9 mouse cellular contexts compared by ENCODE assay signal in genomic region chr4:120404247-120404646, GRCm38 (mm10). TPM values are rescaled to one million over a fixed set of nuclear protein-coding genes. Genes with fewer than 3 reads are reported as not detected.
DNase-seq lines count a peak whose midpoint lies in the region; ATAC-seq and TF ChIP-seq lines count a peak whose summit lies in the region.
"Had no signal": no experiment of that assay in that cellular context is flagged by ENCODE, and none has a peak within 500 bp of the region (broad histone marks: within the 10 kb centered on the region; RNA-seq: fewer than 3 reads in every experiment).

No protein-coding gene starts in this region.

- DNase-seq in heart, adult 18-20 months = no peak
- no peak for DNase-seq in lung, postnatal 4 days
- DNase-seq in forebrain, postnatal 0 days = no peak
- DNase-seq in right cerebral cortex, postnatal 36 days (ENCODE audit: low spot score in 2 of 2) = no peak
- DNase-seq: adrenal gland, adult 2 months had no signal

- no peaks in the 10 kb centered on the region for H3K36me3 ChIP-seq in heart, embryonic 11.5 days (ENCODE audit: control insufficient read depth, insufficient read depth, low read length)
- no peaks in the 10 kb centered on the region for H3K36me3 ChIP-seq in lung, embryonic 15.5 days
- no peaks in the 10 kb centered on the region for H3K36me3 ChIP-seq in forebrain, postnatal 0 days (ENCODE audit: insufficient read depth)
- no peaks in the 10 kb centered on the region for H3K36me3 ChIP-seq in neural tube, embryonic 13.5 days

- H3K27me3 ChIP-seq in heart, embryonic 11.5 days (ENCODE audit: control insufficient read depth, insufficient read depth, low read length) = no peaks in the 10 kb centered on the region
- H3K27me3 ChIP-seq in lung, embryonic 15.5 days = no peaks in the 10 kb centered on the region
- H3K27me3 ChIP-seq in forebrain, postnatal 0 days (ENCODE audit: insufficient read depth, low read length) = no peaks in the 10 kb centered on the region
- H3K27me3 ChIP-seq in neural tube, embryonic 13.5 days = no peaks in the 10 kb centered on the region

- no peak overlapping the region; the same call in 1 of the 2 replicates for H3K9ac ChIP-seq in heart, embryonic 11.5 days (ENCODE audit: low read depth, low read length)
- no peak overlapping the region for H3K9ac ChIP-seq in lung, embryonic 15.5 days
- no peak overlapping the region for H3K9ac ChIP-seq in forebrain, postnatal 0 days
- 0 out of 2 replicates have a peak overlapping the region, but pooled peaks have one; percentile 99 for H3K9ac ChIP-seq in neural tube, embryonic 13.5 days

- no peak overlapping the region for H3K4me3 ChIP-seq in heart, embryonic 11.5 days (ENCODE audit: low read depth, low read length)
- 0 out of 2 replicates have a peak overlapping the region, but pooled peaks have one; percentile 98 for H3K4me3 ChIP-seq in lung, embryonic 15.5 days
- H3K4me3 ChIP-seq in forebrain, postnatal 0 days (ENCODE audit: low read depth, low read length) = peak overlapping the region; percentile 100; the same call in 1 of the 2 replicates
- peak overlapping the region; percentile 98 for H3K4me3 ChIP-seq in neural tube, embryonic 13.5 days

- H3K4me1 ChIP-seq in heart, embryonic 11.5 days (ENCODE audit: control insufficient read depth, insufficient read depth, low read length) = peaks cover 15% of the 10 kb centered on the region
- peaks cover 26% of the 10 kb centered on the region for H3K4me1 ChIP-seq in lung, embryonic 15.5 days
- H3K4me1 ChIP-seq in forebrain, postnatal 0 days (ENCODE audit: insufficient read depth) = peaks cover 5% of the 10 kb centered on the region; the same call in 1 of the 2 replicates
- H3K4me1 ChIP-seq in neural tube, embryonic 13.5 days (replicated peaks) = peaks cover 27% of the 10 kb centered on the region

- H3K4me2 ChIP-seq in heart, embryonic 11.5 days = no peak overlapping the region; the same call in 1 of the 2 replicates
- H3K4me2 ChIP-seq in lung, embryonic 15.5 days = peak overlapping the region; percentile 64; the same call in 1 of the 2 replicates
- peak overlapping the region; percentile 61 for H3K4me2 ChIP-seq in forebrain, postnatal 0 days (ENCODE audit: low read depth)
- H3K4me2 ChIP-seq in neural tube, embryonic 13.5 days = peak overlapping the region; percentile 47

- no peak for TF ChIP-seq CTCF in forebrain, postnatal 0 days (IDR thresholded peaks at IDR 0.05; ENCODE audit: low read depth)

- H3K27ac ChIP-seq in heart, embryonic 11.5 days (ENCODE audit: low read depth, low read length) = peak overlapping the region; percentile 94; the same call in 1 of the 2 replicates
- no peak overlapping the region for H3K27ac ChIP-seq in lung, embryonic 15.5 days
- H3K27ac ChIP-seq in forebrain, postnatal 0 days (ENCODE audit: low read depth, low read length) = peak overlapping the region; percentile 93; the same call in 1 of the 2 replicates
- peak overlapping the region; percentile 97; the same call in 1 of the 2 replicates for H3K27ac ChIP-seq in neural tube, embryonic 13.5 days (replicated peaks)

- no peaks in the 10 kb centered on the region for H3K9me3 ChIP-seq in heart, embryonic 11.5 days (replicated peaks; ENCODE audit: control insufficient read depth, low read length)
- no peaks in the 10 kb centered on the region for H3K9me3 ChIP-seq in lung, embryonic 15.5 days
- no peaks in the 10 kb centered on the region for H3K9me3 ChIP-seq in forebrain, postnatal 0 days (ENCODE audit: low read length)
- no peaks in the 10 kb centered on the region for H3K9me3 ChIP-seq in neural tube, embryonic 13.5 days

- ATAC-seq in heart, embryonic 11.5 days (replicated peaks; ENCODE audit: insufficient number of reproducible peaks, low FRiP score, low TSS enrichment) = no peak
- ATAC-seq in lung, embryonic 15.5 days (ENCODE audit: borderline replicate concordance, extremely low read depth, low FRiP score, low TSS enrichment) = no peak
- no peak for ATAC-seq in forebrain, postnatal 0 days
- no peak for ATAC-seq in neural tube, embryonic 13.5 days (ENCODE audit: low read depth)
- ATAC-seq in megakaryocyte progenitor cell, adult 5-6 weeks (replicated peaks; ENCODE audit: poor library complexity) = no peak

RNA-seq across cellular contexts. Expression of gene Scmh1, which starts 0.8 kb away (rescaled TPM):
- 67.0 and 72.9 TPM in 2 replicates for polyA plus RNA-seq in heart, embryonic 11.5 days (2014; fragmentation: Nextera tagmentation; extraction: Ambion mirVana)
- total RNA-seq in heart, adult 18-20 months (2021) = 10 to 100 TPM; 47.8 to 50.0 TPM
- 34.8 and 43.2 TPM in 2 replicates for polyA plus RNA-seq in lung, embryonic 15.5 days (2015; fragmentation: Nextera tagmentation; extraction: Ambion mirVana)
- total RNA-seq in forebrain, postnatal 0 days (2014; rRNA removed) = 43.9 and 47.1 TPM in 2 replicates
- polyA plus RNA-seq in forebrain, postnatal 0 days (2015; fragmentation: Nextera tagmentation; extraction: Ambion mirVana) = 40.4 and 56.4 TPM in 2 replicates
- 82.6 and 93.1 TPM in 2 replicates for polyA plus RNA-seq in neural tube, embryonic 13.5 days (2015; fragmentation: Nextera tagmentation; extraction: Ambion mirVana)
- 50.5 and 60.6 TPM in 2 replicates for total RNA-seq in megakaryocyte progenitor cell, adult 5-6 weeks (2015)
- total RNA-seq in megakaryocyte progenitor cell, adult 5-6 weeks (2017) = 11.6 and 16.0 TPM in 2 replicates
